ENCODE assay signal across 19 mouse cellular contexts in the genomic region with DNA sequence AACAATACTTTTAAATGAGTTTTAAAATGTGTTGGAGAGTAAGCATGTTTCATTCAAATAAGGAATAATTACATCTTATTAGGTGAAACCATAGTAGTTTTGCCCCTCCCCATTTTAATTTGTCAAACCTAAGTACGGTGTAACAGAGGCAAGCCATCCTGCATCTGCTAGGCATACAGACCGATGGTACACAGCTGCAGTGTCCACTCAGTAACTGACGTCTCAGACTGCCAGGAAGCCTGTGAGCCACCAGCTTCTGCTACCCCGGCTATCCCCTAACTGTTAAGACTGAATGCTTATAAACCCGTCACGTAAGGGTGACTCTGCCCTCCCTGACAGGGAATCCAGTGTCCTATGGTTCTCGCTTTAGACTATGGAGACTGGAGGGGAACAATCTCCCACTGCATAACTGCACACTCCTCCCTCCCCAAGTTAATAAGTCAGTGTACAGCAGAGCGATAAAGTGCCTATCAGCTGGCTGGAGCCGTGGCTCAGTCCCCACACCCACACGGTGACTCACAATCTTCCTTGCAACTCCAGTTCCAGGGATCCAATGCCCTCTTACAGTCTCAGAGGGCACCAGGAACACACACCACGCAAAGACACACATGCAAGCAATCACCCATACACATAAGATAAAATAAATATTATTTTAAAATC. TPM values are rescaled to one million over a fixed set of nuclear protein-coding genes. Genes with fewer than 3 reads are reported as not detected.
DNase-seq lines count a peak whose midpoint lies in the region; ATAC-seq lines count a peak whose summit lies in the region.
"Had no signal": no experiment of that assay in that cellular context is flagged by ENCODE, and none has a peak within 500 bp of the region (broad histone marks: within the 10 kb centered on the region; RNA-seq: fewer than 3 reads in every experiment).

No protein-coding gene starts in this region.

- no peak for DNase-seq in heart, postnatal 4 days
- DNase-seq in NIH3T3 (ENCODE audit: low read depth), result peak; percentile 37
- no peak for DNase-seq in intestine, embryonic 14.5 days (ENCODE audit: low spot score)
- no peak for DNase-seq in urinary bladder, postnatal 25 days (ENCODE audit: low spot score)
- no peak for DNase-seq in thymus, postnatal 25 days
- DNase-seq in embryo, embryonic 10.5 days (ENCODE audit: low spot score), result no peak
- DNase-seq: adrenal gland, postnatal 10 days; cerebellum, postnatal 10 days; gastrocnemius, adult 2 months; kidney, adult 9 months; layer of hippocampus, adult 9-11 months; lung, postnatal 4 days had no signal

- H3K27me3 ChIP-seq in heart, embryonic 14.5 days (ENCODE audit: control insufficient read depth, insufficient read depth, low read length), result no peaks in the 10 kb centered on the region
- H3K27me3 ChIP-seq in intestine, embryonic 14.5 days (replicated peaks; ENCODE audit: control insufficient read depth, insufficient read depth, low read length), result no peaks in the 10 kb centered on the region
- H3K27me3 ChIP-seq in liver, embryonic 16.5 days (ENCODE audit: control insufficient read depth, insufficient read depth, low read depth, low read length), result no peaks in the 10 kb centered on the region
- H3K27me3 ChIP-seq: hindbrain, embryonic 12.5 days; midbrain, embryonic 12.5 days; neural tube, embryonic 15.5 days had no signal

- no peak overlapping the region for H3K4me3 ChIP-seq in heart, embryonic 14.5 days (ENCODE audit: control insufficient read depth in 1 of 2, insufficient read depth in 1 of 2, low read depth in 1 of 2, low read length in 2 of 2)
- no peak overlapping the region for H3K4me3 ChIP-seq in intestine, embryonic 14.5 days (ENCODE audit: low read depth, low read length)
- H3K4me3 ChIP-seq in liver, embryonic 16.5 days (ENCODE audit: low read depth, low read length), result no peak overlapping the region
- H3K4me3 ChIP-seq: erythroblast, embryonic 14.5 days; gastrocnemius, adult 2 months; hindbrain, embryonic 12.5 days; midbrain, embryonic 12.5 days; neural tube, embryonic 15.5 days had no signal

- no peak overlapping the region for H3K27ac ChIP-seq in heart, embryonic 14.5 days (replicated peaks in 1 of 2; ENCODE audit: control insufficient read depth in 1 of 2, insufficient read depth in 1 of 2, low read depth in 2 of 2, low read length in 2 of 2)
- H3K27ac ChIP-seq in intestine, embryonic 14.5 days (ENCODE audit: low read depth), result no peak overlapping the region
- H3K27ac ChIP-seq in liver, embryonic 16.5 days (ENCODE audit: low read length), result no peak overlapping the region
- H3K27ac ChIP-seq: gastrocnemius, adult 2 months; hindbrain, embryonic 12.5 days; midbrain, embryonic 12.5 days; neural tube, embryonic 15.5 days had no signal

- 0 out of 2 replicates have a peak overlapping the region, but pooled peaks have one; percentile 1 for H3K9ac ChIP-seq in heart, embryonic 14.5 days (ENCODE audit: low read length)
- H3K9ac ChIP-seq in intestine, embryonic 14.5 days (ENCODE audit: low read length), result no peak overlapping the region
- no peak overlapping the region for H3K9ac ChIP-seq in liver, embryonic 16.5 days (ENCODE audit: low read depth, low read length)
- H3K9ac ChIP-seq: hindbrain, embryonic 12.5 days; midbrain, embryonic 12.5 days; neural tube, embryonic 15.5 days had no signal

- H3K4me1 ChIP-seq in heart, embryonic 14.5 days (ENCODE audit: control insufficient read depth in 2 of 2, insufficient read depth in 2 of 2, low read length in 2 of 2), result no peaks in the 10 kb centered on the region
- H3K4me1 ChIP-seq in intestine, embryonic 14.5 days (replicated peaks; ENCODE audit: control insufficient read depth, insufficient read depth, low read length), result no peaks in the 10 kb centered on the region
- peaks cover 5% of the 10 kb centered on the region; the same call in 1 of the 2 replicates for H3K4me1 ChIP-seq in liver, embryonic 16.5 days (ENCODE audit: control insufficient read depth, low read depth, low read length)
- H3K4me1 ChIP-seq: hindbrain, embryonic 12.5 days; midbrain, embryonic 12.5 days; neural tube, embryonic 15.5 days had no signal

- peaks cover 7% of the 10 kb centered on the region; the same call in 1 of the 2 replicates for H3K36me3 ChIP-seq in heart, embryonic 14.5 days (ENCODE audit: control insufficient read depth, insufficient read depth, low read length)
- peaks cover 15% of the 10 kb centered on the region; the same call in 1 of the 2 replicates for H3K36me3 ChIP-seq in intestine, embryonic 14.5 days (ENCODE audit: control insufficient read depth, insufficient read depth, low read length)
- no peaks in the 10 kb centered on the region; the same call in 1 of the 2 replicates for H3K36me3 ChIP-seq in liver, embryonic 16.5 days (ENCODE audit: control insufficient read depth, insufficient read depth)
- H3K36me3 ChIP-seq: neural tube, embryonic 15.5 days had no signal

- 0 out of 2 replicates have a peak overlapping the region, but pooled peaks have one; percentile 7 for H3K4me2 ChIP-seq in heart, embryonic 14.5 days (ENCODE audit: low read length)
- no peak overlapping the region for H3K4me2 ChIP-seq in intestine, embryonic 14.5 days (ENCODE audit: low read length)
- H3K4me2 ChIP-seq in liver, embryonic 16.5 days (ENCODE audit: low read depth, low read length), result no peak overlapping the region
- H3K4me2 ChIP-seq: hindbrain, embryonic 12.5 days; midbrain, embryonic 12.5 days; neural tube, embryonic 15.5 days had no signal

- no peaks in the 10 kb centered on the region for H3K9me3 ChIP-seq in heart, embryonic 14.5 days (ENCODE audit: control insufficient read depth, low read length)
- H3K9me3 ChIP-seq in intestine, embryonic 14.5 days (ENCODE audit: control insufficient read depth, low read length), result no peaks in the 10 kb centered on the region
- H3K9me3 ChIP-seq in liver, embryonic 16.5 days (replicated peaks; ENCODE audit: control insufficient read depth, low read length), result no peaks in the 10 kb centered on the region
- H3K9me3 ChIP-seq: hindbrain, embryonic 12.5 days; midbrain, embryonic 12.5 days; neural tube, embryonic 15.5 days had no signal

- no peak for ATAC-seq in heart, embryonic 14.5 days (ENCODE audit: insufficient number of reproducible peaks, insufficient read depth, low FRiP score, low read depth)
- peak; percentile 77 for ATAC-seq in intestine, embryonic 14.5 days (replicated peaks; ENCODE audit: low FRiP score, low TSS enrichment, low read depth)
- peak; percentile 70 for ATAC-seq in liver, embryonic 16.5 days (ENCODE audit: low read depth)
- ATAC-seq: forebrain, embryonic 16.5 days had no signal

- 59% methylated on average over 11 of the region's 11 CpGs for WGBS in heart, embryonic 14.5 days
- WGBS in intestine, embryonic 14.5 days, result 77% methylated on average over 11 of the region's 11 CpGs
- 72% methylated on average over 11 of the region's 11 CpGs for WGBS in liver, embryonic 16.5 days (ENCODE audit: insufficient replicate concordance)

RNA-seq across cellular contexts. Expression of a gene that starts 19.7 kb away (rescaled TPM):
- polyA plus RNA-seq in heart, embryonic 14.5 days (2014; fragmentation: Nextera tagmentation; extraction: Ambion mirVana), result 13.8 and 15.9 TPM in 2 replicates
- total RNA-seq in heart, postnatal 4 days (2021), result 10 to 100 TPM; 23.5 to 23.8 TPM
- 18.4 and 19.3 TPM in 2 replicates for polyA plus RNA-seq in intestine, embryonic 14.5 days (2014; fragmentation: Nextera tagmentation; extraction: Ambion mirVana)
- polyA plus RNA-seq in liver, embryonic 16.5 days (2015; fragmentation: Nextera tagmentation; extraction: Ambion mirVana), result 11.6 and 12.2 TPM in 2 replicates

RNA-seq across cellular contexts. Expression of a gene that starts 19.8 kb away (rescaled TPM):
- 42.3 and 44.6 TPM in 2 replicates for polyA plus RNA-seq in heart, embryonic 14.5 days (2014; fragmentation: Nextera tagmentation; extraction: Ambion mirVana)
- total RNA-seq in heart, postnatal 4 days (2021), result 10 to 100 TPM; 16.9 to 21.2 TPM
- polyA plus RNA-seq in intestine, embryonic 14.5 days (2014; fragmentation: Nextera tagmentation; extraction: Ambion mirVana), result 31.7 and 33.3 TPM in 2 replicates
- 16.7 and 18.4 TPM in 2 replicates for polyA plus RNA-seq in liver, embryonic 16.5 days (2015; fragmentation: Nextera tagmentation; extraction: Ambion mirVana)

RNA-seq across cellular contexts. Expression of a gene that starts 23.3 kb away (rescaled TPM):
- 10.3 and 13.0 TPM in 2 replicates for polyA plus RNA-seq in heart, embryonic 14.5 days (2014; fragmentation: Nextera tagmentation; extraction: Ambion mirVana)
- total RNA-seq in heart, postnatal 4 days (2021), result 10 to 100 TPM; 28.2 to 30.3 TPM
- 10.6 and 14.6 TPM in 2 replicates for polyA plus RNA-seq in intestine, embryonic 14.5 days (2014; fragmentation: Nextera tagmentation; extraction: Ambion mirVana)
- 3.3 and 3.7 TPM in 2 replicates for polyA plus RNA-seq in liver, embryonic 16.5 days (2015; fragmentation: Nextera tagmentation; extraction: Ambion mirVana)
